Mouse (Mus musculus): ENCODE results near the gene Setdb1. TPM values are rescaled to one million over a fixed set of nuclear protein-coding genes. Genes with fewer than 3 reads are reported as not detected.

Gene Setdb1
- total RNA-seq, 4 experiments from 2014 or later: 22.2 to 38.1 (median 27.8) TPM

DNA sequence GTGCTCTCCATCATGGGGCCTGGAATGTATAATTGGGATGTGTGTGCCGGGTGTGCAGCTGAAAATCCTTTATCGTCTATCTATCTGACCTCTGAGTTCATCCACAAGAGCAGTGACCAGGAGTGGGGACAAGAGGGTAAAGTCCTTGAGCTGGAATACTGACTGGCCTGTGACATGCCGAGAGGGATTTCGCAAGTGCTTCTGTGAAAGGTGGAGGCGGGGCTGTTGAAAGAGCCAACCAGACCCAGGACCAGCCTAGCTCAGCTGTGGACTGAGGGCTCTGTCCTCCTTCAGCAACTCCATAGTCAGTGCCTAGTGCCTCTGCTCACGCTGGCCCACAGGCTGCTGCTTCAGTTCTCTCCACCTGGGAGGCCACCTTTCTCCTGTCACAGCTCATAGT lies 38.5 kb downstream of the Setdb1 start:
- peak; percentile 87 for DNase-seq

DNA sequence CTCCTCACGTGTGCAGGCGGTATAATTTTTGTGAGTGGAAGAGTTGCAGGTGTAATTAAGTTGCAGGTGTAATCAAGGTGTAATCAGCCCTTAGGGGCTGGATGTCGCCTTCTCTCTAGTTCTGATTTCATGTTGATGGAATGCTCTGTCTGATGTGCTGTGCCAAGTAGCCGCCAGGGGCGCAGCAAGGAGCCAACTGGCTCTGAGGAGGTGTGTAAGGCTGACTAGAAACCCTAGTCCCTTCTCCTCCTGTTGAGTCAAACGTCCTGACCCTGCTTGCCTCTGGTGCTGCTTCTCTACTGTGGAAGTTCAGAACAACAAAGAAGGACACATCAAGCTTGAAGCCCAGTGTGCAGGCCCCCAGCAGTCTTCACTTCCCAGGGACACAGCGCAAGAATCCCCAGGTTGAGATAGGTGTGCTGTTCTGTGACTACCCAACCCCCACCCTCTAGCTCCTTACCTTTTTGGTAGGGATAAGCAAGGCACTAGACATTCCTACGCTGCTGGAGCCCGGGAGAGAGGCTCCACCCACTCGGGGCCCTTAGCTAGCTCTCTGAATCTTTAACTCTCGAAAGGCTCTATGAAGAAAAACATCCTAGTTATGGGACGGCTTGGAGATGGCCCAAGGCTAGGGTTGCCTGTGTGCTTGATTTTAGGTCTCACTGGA lies 39.5 kb downstream of the Setdb1 start:
- DNase-seq: peak; percentile 65

DNA sequence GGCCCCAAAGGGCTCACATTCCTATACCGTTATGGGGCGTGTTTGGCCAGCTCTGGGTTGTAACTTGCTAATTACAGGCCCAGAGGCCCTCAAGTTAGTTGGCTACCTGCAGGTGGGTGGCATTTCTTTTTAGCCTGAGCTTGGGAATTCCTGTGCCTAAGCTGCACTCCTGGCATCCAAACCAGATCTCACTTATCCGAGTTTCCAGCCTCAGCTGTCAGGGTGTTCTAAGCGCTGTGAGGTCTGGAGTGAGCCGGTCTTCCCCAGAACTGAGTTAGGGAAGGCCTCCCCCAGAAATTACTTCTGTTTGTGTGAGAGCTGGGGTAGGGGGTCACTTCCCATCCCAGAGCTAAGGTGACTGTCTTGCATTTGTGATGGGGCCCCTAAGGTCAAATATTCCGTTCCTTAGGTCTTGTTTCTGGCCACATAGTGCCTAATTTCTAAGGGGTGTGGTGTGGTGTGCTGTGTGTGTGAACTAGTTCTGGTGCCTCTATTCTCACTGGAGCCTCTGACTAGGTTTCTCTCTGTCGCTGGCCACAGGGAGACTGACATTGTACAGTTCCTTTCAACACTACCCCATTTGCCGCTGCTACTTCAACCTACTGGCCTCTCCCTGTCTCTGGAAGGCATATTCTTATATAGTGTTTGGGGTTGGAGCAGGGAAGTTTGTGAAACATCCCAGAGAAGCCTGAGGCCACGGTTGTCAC lies 41.0 kb downstream of the Setdb1 start:
- no peak for DNase-seq

DNA sequence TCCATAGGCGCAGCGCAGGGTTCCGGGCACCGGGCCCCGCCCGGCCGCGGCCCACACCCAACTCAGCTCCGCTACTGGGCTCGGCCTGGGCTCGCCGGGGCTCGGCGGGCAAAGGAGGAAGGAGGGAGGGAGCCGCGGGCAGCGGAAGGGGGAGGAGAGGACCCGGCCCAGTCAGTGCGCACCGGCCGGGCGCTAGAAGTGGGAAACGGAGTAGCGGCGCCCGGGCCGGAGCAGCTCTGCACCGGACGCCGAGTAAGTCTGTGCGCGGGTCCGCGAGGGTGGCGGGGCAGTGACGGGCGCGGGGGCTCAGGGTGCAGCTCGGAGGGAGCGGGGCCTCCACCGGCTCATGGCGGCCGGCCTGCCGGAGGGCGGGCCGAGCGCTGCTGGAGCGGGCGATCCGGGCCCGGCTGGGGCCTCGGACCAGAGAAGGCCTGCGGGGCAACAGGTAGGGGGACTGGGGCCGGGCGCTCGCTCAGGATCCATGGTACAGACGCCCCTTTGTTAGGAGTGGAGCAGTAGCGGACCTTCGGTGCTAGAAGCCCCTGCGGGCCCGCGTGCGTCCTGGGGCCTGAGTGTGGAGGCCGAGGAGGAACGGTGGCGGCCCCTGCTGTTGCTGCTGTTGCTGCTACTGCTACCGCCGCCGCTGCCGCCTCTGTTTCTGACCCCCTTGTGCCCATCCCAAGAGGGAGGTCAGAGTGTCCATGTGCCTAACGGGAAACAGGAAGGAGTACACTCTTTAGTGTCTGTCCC lies 41.7 kb downstream of the Setdb1 start:
- DNase-seq: peak; percentile 86

DNA sequence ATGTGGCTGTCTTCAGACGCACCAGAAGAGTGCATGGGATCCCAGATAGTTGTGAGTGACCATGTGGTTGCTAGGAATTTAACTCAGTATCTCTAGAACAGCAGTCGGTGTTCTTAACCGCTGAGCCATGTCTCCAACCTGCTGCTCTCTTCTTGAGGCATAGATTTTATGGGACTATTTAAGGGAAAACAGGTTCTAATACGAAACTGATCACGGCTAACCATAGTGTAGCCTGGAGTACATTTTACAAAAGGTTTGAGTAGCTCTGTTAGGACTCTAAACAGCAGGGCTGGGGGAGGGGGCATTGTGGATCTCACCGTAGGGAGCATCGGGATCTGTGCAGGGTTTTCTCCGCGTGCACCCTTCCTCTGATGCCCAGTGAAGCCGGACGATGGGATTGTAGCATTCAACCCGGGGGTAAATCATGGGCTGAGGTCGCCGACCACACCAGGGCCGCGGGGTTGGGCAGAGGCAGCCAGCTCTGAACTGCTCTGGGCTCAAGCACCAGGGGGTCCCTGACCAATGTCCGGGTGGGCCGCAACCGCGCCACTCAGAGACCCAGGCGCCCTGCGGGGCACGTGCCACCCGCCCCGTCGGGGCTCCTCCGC lies 42.4 kb downstream of the Setdb1 start, which contains the start of gene Cers2:
TSS of gene Cers2 (plus strand) at position 306 of the 608 bp plus-strand sequence.
- no peak for DNase-seq

DNA sequence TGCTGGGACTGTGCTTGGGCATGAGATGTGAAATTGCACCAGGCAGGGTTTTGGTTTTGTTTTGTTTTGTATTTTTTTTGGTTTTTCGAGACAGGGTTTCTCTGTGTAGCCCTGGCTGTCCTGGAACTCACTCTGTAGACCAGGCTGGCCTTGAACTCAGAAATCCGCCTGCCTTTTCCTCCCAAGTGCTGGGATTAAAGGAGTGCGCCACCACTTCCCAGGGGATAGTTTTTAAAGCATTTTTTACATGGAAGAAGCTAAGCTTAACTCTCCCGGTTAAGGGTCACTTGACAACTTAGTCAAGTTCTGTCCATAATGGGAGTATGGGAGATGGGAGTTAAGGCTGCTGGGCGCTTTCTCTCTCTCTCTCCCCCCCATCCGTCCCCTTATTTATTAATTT lies 42.9 kb downstream of the Setdb1 start:
- DNase-seq: no peak

DNA sequence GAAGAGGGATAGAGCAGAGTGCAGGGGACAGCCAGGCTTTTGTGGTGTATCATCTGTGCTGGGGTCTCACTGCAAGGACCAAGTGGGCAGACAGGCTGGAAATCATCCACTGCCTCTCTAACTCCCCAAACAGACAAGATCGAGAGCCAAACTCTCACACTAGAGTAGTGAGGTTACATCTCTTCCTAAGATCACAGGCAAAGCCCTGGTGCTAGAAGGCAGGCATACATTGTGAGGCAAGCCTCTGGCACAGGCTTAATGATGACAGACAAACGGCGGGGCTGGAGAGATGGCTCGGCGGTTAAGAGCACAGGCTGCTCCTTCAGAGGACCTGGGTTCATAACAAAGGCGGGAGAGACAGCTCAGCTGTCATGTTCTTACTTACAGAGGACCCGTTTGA lies 43.5 kb downstream of the Setdb1 start:
- DNase-seq: no peak

DNA sequence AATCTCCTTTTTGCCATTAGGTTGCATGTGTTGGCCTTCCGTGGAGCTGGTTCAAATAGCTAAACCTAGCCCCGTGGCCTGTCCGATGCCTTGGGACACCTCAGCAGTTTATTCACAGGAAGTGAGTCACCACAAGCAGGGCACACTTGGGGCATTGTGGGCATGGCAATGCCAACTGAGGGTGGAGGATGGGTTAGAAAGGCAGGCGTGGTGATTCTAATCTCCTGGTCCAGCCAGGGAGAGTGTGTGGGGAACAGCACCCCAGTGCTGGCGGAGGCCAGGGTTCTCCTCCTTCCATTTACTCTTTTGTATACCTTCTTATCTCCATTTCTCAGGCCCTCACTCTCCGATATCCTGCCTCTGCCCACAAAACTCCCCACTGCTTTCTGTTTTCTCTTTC lies 44.4 kb downstream of the Setdb1 start:
- peak; percentile 80 for DNase-seq

DNA sequence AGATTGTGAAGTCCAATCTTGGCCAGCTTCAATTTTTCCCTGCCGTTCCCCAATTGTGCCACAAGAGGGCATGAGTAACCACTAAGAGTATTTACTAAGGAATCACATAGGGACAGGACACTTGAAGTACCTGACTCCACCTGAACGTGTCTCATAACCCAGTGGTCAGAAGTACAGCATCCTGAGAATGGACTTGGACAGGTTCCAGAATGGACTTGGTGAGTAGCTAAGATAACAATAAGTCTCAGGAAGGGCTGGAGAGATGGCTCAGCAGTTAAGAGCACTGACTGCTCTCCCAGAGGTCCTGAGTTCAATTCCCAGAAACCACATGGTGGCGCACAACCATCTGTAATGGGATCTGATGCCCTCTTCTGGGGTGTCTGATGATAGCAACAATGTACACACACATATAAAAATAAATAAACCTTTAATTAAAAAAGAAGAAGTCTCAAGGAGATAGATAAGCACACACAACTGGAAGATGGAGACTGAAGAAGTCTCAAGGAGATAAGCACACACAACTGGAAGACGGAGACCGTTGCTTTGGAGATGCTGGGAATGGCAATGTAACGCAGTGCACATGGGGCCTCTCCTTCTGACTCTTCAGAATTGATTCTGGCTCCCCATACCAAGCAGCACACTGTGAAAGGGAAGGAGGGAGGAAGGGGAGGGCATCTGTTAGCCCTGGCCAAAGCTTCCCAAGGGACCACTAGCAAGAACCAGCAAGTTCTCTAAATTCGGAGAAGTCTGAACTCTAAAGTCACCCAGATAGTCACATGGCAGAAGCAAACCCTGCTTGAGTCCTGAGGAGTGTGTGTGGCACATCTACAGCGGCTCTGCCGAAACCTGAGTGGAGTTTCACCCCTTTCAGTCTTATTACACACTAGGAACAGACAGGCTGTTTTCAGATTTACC lies 45.8 kb downstream of the Setdb1 start:
- peak; percentile 52 for DNase-seq

DNA sequence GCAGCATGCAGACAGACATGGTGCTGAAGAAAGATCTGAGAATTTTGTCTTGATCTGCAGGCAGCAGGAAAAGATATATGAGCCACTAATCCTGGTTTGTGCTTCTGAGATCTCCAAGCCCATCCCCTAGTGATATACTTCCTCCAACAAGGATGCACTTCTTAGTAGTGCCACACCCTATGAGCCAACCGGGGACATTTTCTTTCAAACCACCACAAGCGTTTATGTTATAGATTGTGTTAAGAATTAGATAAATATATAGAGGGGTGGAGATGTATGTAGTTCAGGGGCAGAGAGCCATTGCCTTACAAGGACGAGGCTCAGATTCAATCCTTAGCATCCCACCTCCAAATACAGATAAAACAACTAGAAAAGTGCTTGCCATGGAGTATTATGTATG lies 46.5 kb downstream of the Setdb1 start:
- DNase-seq: no peak

DNA sequence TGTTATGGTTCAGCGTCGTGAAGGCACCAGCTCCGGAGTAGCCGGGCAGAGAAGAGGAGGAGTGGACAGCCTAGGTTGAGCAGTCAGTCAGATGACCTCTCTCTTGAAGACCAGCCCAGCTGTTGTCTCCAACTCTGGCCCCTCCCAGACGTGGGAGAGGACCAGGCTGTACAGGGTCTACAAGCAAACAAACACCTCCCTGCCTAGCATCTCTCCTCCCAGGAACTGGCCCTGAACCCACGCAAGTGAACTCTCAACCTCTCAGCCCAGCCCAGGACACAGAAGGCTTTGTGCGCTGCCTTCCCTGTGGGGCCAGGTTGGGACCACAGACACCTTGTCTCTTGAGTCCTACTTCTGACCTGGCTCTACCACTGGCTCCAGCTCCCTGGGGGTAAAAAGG lies 49.9 kb downstream of the Setdb1 start, which contains the start of gene Anxa9:
TSS of gene Anxa9 (minus strand) at position 77 of the 400 bp plus-strand sequence.
- no peak for DNase-seq

DNA sequence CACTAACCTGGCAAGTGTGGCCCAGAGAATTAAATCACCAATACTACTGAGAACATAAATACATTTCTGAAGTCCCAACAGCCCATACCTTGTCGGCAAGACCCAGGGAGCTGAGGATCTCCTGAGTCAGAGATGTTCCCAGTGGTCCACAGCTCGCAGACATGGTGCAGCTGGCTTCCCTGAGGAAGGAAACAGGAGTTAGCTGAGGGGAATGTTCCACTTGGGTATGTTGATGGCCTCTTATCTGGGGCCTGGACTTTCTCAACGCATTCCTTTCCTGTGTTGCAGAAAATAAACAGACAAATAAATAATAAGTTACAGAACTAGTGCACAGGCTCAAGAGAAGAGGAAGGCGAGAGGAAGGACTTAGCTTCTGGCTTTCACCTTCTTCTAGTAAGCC lies 50.8 kb downstream of the Setdb1 start:
- no peak for DNase-seq

DNA sequence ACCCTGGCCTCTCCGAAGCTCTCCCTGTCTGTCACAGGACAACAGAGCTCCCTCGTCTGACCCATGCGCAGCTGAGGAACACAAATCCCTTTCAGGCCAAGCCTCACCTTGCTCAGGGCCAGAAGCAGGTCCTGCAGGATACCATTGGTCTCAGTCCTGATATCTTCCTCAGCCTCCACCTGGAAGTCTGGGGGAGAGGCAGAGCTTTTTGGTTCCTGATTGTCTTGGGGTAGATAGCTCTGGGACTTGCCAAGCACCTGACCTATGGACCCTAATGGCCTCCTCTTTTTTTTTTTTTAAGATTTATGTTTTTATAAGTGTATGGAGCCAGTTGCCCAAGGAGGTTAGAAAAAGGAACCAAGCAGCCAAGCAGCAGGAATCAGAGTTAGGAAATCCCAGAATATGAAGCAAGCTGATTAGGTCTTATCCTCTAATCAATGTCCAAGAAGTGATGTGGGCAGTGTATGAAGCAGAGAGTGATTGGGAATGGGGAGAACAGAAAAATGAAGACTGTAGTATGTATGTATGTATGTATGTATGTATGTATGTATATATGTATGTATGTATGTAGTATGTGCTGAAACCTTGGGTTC lies 55.7 kb downstream of the Setdb1 start:
- no peak for DNase-seq

DNA sequence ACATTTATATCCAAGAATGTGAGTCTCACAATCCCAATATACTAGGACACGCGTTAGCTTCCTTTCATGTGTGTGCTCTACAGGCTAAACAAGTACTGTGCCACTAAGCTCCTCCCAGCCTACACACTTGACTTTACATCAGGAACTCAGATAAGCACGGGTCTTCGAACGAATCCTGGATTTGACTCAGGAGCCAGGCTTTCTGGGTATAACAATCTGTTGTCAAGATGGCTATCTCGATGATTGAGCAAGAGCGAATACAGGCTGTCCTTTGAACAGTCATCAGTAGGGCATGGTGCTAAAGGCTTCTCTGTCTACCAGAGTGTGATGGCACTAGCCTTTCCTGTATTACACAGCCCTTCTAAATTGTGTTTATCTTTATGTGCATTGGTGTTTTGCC lies 59.0 kb downstream of the Setdb1 start:
- no peak for DNase-seq

DNA sequence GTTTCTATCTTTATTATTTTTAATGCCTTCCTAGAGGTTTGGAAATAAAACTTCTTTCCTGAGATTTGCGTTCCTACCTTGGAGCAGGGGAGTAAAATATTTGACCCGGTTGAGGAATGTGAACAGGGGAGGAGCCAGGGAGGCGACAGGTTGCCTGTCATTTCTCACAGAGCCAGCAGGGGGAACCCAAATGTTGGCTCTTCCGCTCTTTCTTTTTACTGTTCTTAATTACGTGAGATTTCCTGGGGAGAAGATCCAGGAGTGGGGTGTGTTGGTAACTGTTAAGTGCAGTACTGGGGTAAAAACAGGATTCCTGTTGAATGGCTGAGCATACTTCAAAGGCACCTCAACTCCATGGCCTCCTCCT lies 60.9 kb downstream of the Setdb1 start:
- no peak for DNase-seq

DNA sequence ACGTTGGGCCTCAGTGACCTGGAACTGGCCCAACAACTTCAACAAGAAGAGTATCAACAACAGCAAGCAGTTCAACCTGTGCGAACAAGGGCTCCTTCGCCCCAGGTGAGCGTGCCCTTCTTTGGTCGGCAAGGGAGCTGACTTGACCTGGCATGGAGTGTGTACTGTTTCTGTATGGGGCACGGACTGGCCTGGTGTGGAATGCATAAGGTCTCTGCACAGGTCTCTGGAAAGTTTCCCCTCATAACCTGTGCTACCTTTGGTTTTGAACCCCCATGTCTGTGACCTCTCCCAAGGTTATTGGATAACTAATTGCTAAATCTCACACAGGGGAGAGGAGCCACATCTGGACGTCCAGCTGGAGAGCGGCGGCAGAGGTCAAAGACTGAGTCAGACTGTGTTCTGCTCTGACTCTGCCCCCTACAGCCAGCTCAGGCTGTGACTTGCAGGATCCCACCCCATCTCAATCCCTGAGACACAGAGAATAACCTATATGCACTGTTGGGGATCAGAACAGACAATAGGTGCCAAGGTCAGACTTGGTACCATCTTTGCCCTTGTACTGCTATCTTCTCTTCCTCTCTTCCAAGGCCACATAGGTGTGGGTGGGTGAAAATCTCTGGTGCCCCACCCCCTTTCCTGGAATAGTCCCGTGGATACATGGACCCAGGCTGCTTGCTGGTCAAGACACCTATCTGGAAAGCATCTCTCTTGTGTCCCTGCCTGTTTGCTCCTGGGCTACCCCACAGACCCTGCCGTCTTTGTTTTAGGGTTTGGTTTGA lies 61.5 kb downstream of the Setdb1 start:
- no peak for DNase-seq

DNA sequence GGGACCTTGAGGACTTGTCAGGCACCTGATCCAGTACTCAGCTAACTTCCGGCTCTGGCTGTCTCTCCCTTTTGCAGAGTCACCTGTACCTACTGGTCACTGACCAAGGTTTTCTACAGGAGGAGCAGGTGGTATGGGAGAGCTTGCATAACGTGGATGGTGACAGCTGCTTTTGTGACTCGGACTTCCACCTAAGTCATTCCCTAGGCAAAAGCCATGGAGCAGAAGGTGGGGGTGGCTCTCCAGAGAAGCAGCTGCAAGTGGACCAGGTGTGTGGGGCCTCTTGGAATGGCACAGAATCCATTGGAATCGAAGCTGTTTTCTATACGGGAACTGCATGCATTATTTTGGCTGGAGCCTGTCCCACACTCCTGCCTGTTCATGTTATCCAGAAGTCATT lies 62.3 kb downstream of the Setdb1 start:
- DNase-seq: no peak

DNA sequence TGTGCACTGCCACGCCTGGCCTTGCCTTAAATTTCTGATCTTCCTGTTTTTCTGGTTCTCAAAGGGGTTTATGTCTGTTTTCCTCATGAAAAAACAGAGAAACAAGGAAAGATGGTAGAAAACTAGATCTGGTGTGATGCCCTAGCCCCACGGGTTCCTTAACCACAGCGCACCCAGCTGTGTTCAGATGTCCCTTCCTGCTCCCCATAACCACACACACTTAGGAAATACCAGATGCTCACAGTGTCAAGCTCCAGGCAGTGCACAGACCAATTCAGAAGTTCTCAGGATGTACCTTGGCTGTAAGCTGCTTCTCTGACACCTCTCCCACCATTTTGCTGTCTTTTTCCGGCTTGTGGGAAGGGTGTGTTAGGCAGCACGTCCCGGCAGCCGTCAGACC lies 62.7 kb downstream of the Setdb1 start:
- DNase-seq: no peak

DNA sequence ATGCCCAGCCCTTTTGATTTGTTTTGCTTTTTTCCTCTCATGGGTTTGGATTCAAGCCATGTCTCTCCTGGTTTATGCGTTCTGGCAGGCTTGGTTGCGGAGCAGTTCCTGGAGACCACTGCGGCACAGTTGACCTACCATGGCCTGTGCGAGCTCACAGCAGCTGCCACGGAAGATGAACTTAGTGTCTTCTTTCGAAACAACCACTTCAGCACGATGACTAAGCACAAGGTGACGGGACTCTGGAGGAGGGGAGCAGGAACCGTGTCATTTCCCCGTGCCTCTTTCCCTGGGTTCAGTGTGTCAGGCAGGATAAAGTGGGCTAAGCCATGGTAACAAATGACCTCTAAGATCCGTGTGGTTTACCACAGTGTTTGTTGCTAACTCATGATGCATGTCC lies 63.5 kb downstream of the Setdb1 start:
- peak; percentile 53 for DNase-seq

DNA sequence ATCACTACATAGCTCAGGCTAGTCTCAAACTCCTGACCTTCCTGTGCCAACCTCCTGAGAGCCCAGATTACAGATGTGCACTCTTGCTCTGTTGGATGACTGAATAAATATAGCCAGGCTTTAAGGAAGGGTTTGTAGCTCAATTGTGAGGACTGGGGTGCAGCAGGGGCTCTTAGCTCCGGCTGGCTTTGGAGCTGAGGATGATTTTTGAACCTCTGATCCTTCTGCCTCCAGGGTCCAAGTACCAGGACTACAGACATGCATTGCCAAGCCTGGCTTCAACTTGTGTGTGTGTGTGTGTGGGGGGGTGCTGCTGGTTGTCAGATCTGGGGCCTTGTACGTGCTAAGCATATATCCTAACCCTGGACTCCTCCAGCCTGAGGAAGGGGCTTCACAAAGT lies 64.1 kb downstream of the Setdb1 start:
- DNase-seq: no peak

DNA sequence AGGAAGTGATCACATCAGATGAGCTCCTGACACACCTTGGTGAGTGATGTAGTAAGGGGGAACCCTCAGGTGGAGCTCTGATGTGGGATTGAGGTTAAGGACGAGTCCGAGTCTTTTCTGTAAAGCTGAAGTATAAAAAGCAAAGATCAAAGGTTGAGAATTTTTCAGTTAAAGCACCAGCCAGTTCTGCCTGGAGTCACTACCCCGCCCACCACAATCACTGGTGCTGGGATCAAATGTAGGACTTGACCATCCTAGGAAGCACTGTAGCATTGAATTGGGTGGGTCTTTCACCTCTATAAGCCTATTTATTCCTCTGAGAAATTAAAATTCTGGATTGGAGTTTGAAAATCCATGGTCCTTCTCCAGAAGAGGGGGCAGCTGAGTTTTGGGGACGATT lies 66.0 kb downstream of the Setdb1 start:
- no peak for DNase-seq
